Mouse (Mus musculus): Measurements from ENCODE around the gene Acot12. TPM values are rescaled to one million over a fixed set of nuclear protein-coding genes. Genes with fewer than 3 reads are reported as not detected.

Acot12 gene
- not detected in 2 replicates for polyA plus RNA-seq (2016; fragmentation: Nextera tagmentation; extraction: Ambion mirVana)

GRCm38 (mm10) chr13:91741280-91742047, at the start of gene Acot12:
Gene Acot12 (plus strand): TSS chr13:91741512.
- H3K27ac ChIP-seq: peak within 1 kb of the TSS; percentile 76
- WGBS: 9% methylated on average over 45 of the region's 45 CpGs
- no peaks in the 10 kb centered on the region for H3K36me3 ChIP-seq
- DNase-seq (ENCODE audit: low spot score): peak; percentile 53
- peaks cover 25% of the 10 kb centered on the region for H3K27me3 ChIP-seq (ENCODE audit: insufficient read depth, poor library complexity, severe bottlenecking)
- H3K4me3 ChIP-seq: peak within 1 kb of the TSS; percentile 60
- peaks cover 8% of the 10 kb centered on the region for H3K4me1 ChIP-seq (replicated peaks)
- H3K9me3 ChIP-seq: no peaks in the 10 kb centered on the region

GRCm38 (mm10) chr13:91693615-91694014, 47.7 kb upstream of the Acot12 start:
- no peak for DNase-seq (ENCODE audit: low spot score)
- no peaks in the 10 kb centered on the region for H3K9me3 ChIP-seq
- no peak overlapping the region for H3K4me3 ChIP-seq
- H3K4me1 ChIP-seq (replicated peaks): no peaks in the 10 kb centered on the region
- 63% methylated on average over 7 of the region's 7 CpGs for WGBS
- H3K36me3 ChIP-seq: peaks cover 28% of the 10 kb centered on the region
- H3K27ac ChIP-seq: no peak overlapping the region
- no peaks in the 10 kb centered on the region for H3K27me3 ChIP-seq (ENCODE audit: insufficient read depth, poor library complexity, severe bottlenecking)

- Histone ChIP-seq H3K36me3 (peaks cover 25% of the 10 kb centered on the region), H3K9me3 (no peaks in the 10 kb centered on the region), H3K27ac (no peak overlapping the region), H3K27me3 (ENCODE audit: insufficient read depth, poor library complexity, severe bottlenecking) (no peaks in the 10 kb centered on the region), H3K4me1 (replicated peaks) (no peaks in the 10 kb centered on the region), H3K4me3 (no peak overlapping the region)
- no peak for DNase-seq (ENCODE audit: low spot score)
- 89% methylated on average over 2 of the region's 2 CpGs for WGBS
Observed at GRCm38 (mm10) chr13:91695406-91695805, 45.9 kb upstream of the Acot12 start.

- DNase-seq (ENCODE audit: low spot score): no peak
- Histone ChIP-seq H3K27me3 (ENCODE audit: insufficient read depth, poor library complexity, severe bottlenecking) (no peaks in the 10 kb centered on the region), H3K4me1 (replicated peaks) (no peaks in the 10 kb centered on the region), H3K9me3 (no peaks in the 10 kb centered on the region), H3K4me3 (no peak overlapping the region), H3K36me3 (peaks cover 24% of the 10 kb centered on the region; the same call in 1 of the 2 replicates), H3K27ac (no peak overlapping the region)
- 86% methylated on average over 2 of the region's 2 CpGs for WGBS
Observed at GRCm38 (mm10) chr13:91696109-91696645, 45.1 kb upstream of the Acot12 start.

GRCm38 (mm10) chr13:91697011-91697410, 44.3 kb upstream of the Acot12 start:
- WGBS: 41% methylated on average over 3 of the region's 3 CpGs
- H3K4me1 ChIP-seq (replicated peaks): no peaks in the 10 kb centered on the region
- H3K27ac ChIP-seq: no peak overlapping the region
- no peaks in the 10 kb centered on the region for H3K9me3 ChIP-seq
- no peak overlapping the region for H3K4me3 ChIP-seq
- no peak for DNase-seq (ENCODE audit: low spot score)
- H3K36me3 ChIP-seq: peaks cover 29% of the 10 kb centered on the region
- no peaks in the 10 kb centered on the region for H3K27me3 ChIP-seq (ENCODE audit: insufficient read depth, poor library complexity, severe bottlenecking)

GRCm38 (mm10) chr13:91702337-91702736, 39.0 kb upstream of the Acot12 start:
- 83% methylated on average over 6 of the region's 6 CpGs for WGBS
- H3K4me3 ChIP-seq: no peak overlapping the region
- H3K36me3 ChIP-seq: peaks cover 29% of the 10 kb centered on the region
- H3K27me3 ChIP-seq (ENCODE audit: insufficient read depth, poor library complexity, severe bottlenecking): no peaks in the 10 kb centered on the region
- H3K4me1 ChIP-seq (replicated peaks): no peaks in the 10 kb centered on the region
- no peak for DNase-seq (ENCODE audit: low spot score)
- H3K27ac ChIP-seq: no peak overlapping the region
- no peaks in the 10 kb centered on the region for H3K9me3 ChIP-seq

- 0 out of 2 replicates have a peak, but pooled peaks cover under 1% of the 10 kb centered on the region for H3K36me3 ChIP-seq
- no peaks in the 10 kb centered on the region for H3K9me3 ChIP-seq
- H3K4me1 ChIP-seq (replicated peaks): no peaks in the 10 kb centered on the region
- no peaks in the 10 kb centered on the region for H3K27me3 ChIP-seq (ENCODE audit: insufficient read depth, poor library complexity, severe bottlenecking)
- H3K4me3 ChIP-seq: no peak overlapping the region
- DNase-seq (ENCODE audit: low spot score): no peak
- WGBS: 92% methylated on average over 6 of the region's 6 CpGs
- no peak overlapping the region for H3K27ac ChIP-seq
Observed at GRCm38 (mm10) chr13:91719487-91719886, 21.8 kb upstream of the Acot12 start.

GRCm38 (mm10) chr13:91723108-91723735, 18.1 kb upstream of the Acot12 start:
- Histone ChIP-seq H3K4me1 (replicated peaks) (no peaks in the 10 kb centered on the region), H3K4me3 (no peak overlapping the region), H3K27me3 (ENCODE audit: insufficient read depth, poor library complexity, severe bottlenecking) (no peaks in the 10 kb centered on the region), H3K9me3 (no peaks in the 10 kb centered on the region), H3K36me3 (no peaks in the 10 kb centered on the region), H3K27ac (no peak overlapping the region)
- WGBS: 73% methylated on average over 8 of the region's 8 CpGs
- no peak for DNase-seq (ENCODE audit: low spot score)

- H3K4me1 ChIP-seq (replicated peaks): no peaks in the 10 kb centered on the region
- H3K27me3 ChIP-seq (ENCODE audit: insufficient read depth, poor library complexity, severe bottlenecking): no peaks in the 10 kb centered on the region
- DNase-seq (ENCODE audit: low spot score): no peak
- H3K36me3 ChIP-seq: no peaks in the 10 kb centered on the region
- no peak overlapping the region for H3K27ac ChIP-seq
- 76% methylated on average over 7 of the region's 7 CpGs for WGBS
- H3K9me3 ChIP-seq: no peaks in the 10 kb centered on the region
- no peak overlapping the region for H3K4me3 ChIP-seq
Observed at GRCm38 (mm10) chr13:91723736-91724119, 17.6 kb upstream of the Acot12 start.

GRCm38 (mm10) chr13:91724211-91724610, 17.1 kb upstream of the Acot12 start:
- DNase-seq (ENCODE audit: low spot score): no peak
- Histone ChIP-seq H3K9me3 (no peaks in the 10 kb centered on the region), H3K4me1 (replicated peaks) (no peaks in the 10 kb centered on the region), H3K27me3 (ENCODE audit: insufficient read depth, poor library complexity, severe bottlenecking) (no peaks in the 10 kb centered on the region), H3K4me3 (no peak overlapping the region), H3K27ac (no peak overlapping the region), H3K36me3 (no peaks in the 10 kb centered on the region)
- 89% methylated on average over 3 of the region's 3 CpGs for WGBS

GRCm38 (mm10) chr13:91725130-91725529, 16.2 kb upstream of the Acot12 start:
- Histone ChIP-seq H3K36me3 (no peaks in the 10 kb centered on the region), H3K27me3 (ENCODE audit: insufficient read depth, poor library complexity, severe bottlenecking) (no peaks in the 10 kb centered on the region), H3K4me1 (replicated peaks) (no peaks in the 10 kb centered on the region), H3K27ac (no peak overlapping the region), H3K4me3 (no peak overlapping the region), H3K9me3 (no peaks in the 10 kb centered on the region)
- DNase-seq (ENCODE audit: low spot score): no peak
- 79% methylated on average over 3 of the region's 3 CpGs for WGBS

- Histone ChIP-seq H3K27me3 (ENCODE audit: insufficient read depth, poor library complexity, severe bottlenecking) (no peaks in the 10 kb centered on the region), H3K4me1 (replicated peaks) (no peaks in the 10 kb centered on the region), H3K36me3 (no peaks in the 10 kb centered on the region), H3K27ac (no peak overlapping the region), H3K9me3 (no peaks in the 10 kb centered on the region), H3K4me3 (no peak overlapping the region)
- no peak for DNase-seq (ENCODE audit: low spot score)
Observed at GRCm38 (mm10) chr13:91727899-91728298, 13.4 kb upstream of the Acot12 start.

GRCm38 (mm10) chr13:91737191-91737590, 4.1 kb upstream of the Acot12 start:
- Histone ChIP-seq H3K9me3 (no peaks in the 10 kb centered on the region), H3K4me1 (replicated peaks) (peaks cover 8% of the 10 kb centered on the region), H3K4me3 (no peak overlapping the region), H3K36me3 (no peaks in the 10 kb centered on the region), H3K27me3 (ENCODE audit: insufficient read depth, poor library complexity, severe bottlenecking) (peaks cover 21% of the 10 kb centered on the region), H3K27ac (no peak overlapping the region)
- no peak for DNase-seq (ENCODE audit: low spot score)
- 94% methylated on average over 1 of the region's 1 CpGs for WGBS
